Mouse (Mus musculus): ENCODE data around the gene Vps13c. TPM values are rescaled to one million over a fixed set of nuclear protein-coding genes. Genes with fewer than 3 reads are reported as not detected.

Gene Vps13c
- 10 to 100 TPM; 50.7 to 54.9 TPM for total RNA-seq (2021)
- long read RNA-seq, partial matches to known transcripts = 1 of 2 reads
- long read RNA-seq, other reads (novel, unspliced or antisense) = 1 of 2 reads

DNA sequence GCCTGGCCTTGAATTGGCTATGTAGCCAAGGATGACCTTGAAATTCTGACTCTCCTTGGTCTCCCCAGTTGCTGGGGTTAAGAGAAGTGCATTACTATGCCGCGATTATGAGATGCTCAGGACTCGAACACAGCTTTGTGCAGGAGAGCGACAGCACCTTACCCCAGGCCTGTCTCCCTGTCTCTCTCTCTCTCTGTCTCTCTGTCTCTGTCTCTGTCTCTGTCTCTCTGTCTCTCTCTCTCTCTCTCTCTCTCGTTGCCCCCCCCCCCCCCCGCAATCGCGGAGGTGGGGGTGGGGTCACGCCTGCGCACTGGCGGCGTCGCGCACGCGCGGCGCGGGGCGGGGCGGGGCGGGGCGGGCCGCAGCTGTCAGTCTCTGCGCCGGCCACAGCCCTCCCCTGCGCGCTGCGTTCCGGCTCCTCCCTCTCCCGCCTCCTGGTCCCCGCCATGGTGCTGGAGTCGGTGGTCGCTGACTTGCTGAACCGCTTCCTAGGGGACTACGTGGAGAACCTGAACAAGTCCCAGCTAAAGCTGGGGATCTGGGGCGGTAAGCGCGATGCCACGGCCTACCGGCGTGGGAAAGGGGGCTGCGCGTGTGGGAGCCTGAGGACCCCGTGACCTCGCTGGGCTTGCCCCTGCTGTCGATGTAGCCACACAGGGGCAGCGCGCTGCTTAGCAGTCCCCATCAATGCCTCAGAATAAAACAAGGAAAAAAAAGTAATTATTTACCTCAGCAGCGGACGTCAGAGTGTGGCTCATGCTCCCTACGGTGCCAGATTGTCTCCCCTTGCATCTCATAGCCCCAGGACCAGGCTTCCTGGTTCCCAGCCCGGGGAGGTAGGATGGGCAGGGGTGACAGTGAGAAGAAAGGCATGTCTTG lies at the start of gene Vps13c:
Gene Vps13c, plus strand, starts transcription at position 416 of the 879 bp plus-strand sequence.
- peak; percentile 81 to 87 for DNase-seq (ENCODE audit: low spot score in 2 of 2)

DNA sequence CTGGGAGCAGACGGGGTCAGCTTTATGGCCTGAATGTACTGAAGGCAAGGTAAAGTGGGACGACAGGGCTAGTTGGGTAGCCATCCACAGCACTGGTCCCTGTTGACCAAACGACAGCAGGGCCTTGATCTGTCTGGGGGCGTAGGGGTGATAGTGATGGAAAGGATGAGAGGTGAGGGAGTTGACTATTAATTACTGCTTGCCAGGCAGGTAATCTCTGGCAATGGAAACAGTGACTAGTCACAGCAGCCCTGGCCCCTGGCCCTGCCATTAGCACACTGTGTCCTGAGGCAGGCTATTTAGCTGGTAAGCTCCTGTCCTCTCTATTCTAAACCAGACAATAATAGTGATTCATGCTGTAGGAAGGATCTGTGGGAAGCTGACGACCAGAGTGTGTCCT lies 47.8 kb upstream of the Vps13c start:
- no peak for DNase-seq (ENCODE audit: low spot score in 2 of 2)

DNA sequence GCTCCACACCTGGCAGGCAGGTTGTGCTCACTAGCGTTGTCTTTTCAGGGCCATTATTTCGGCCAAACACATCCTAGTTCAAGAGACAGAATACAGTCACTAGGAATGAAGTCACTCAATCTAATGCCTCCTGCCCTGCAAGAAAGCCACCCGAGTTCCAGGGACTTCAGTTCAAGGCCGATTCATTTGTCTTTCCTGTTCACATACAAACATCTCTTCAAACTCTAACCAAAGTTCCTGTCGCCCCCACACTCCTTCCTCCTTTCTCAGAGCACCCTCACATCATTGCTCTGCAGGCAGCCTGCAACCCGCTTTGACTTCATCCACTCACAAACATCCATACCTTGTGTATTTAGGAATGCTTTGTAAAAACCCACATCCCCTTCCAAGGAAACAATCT lies 46.7 kb upstream of the Vps13c start:
- no peak for DNase-seq (ENCODE audit: low spot score in 2 of 2)

- DNase-seq (ENCODE audit: low spot score in 2 of 2) = no peak
These were observed 46.0 kb upstream of the Vps13c start for GRCm38 (mm10) chr9:67794216-67794615.

DNA sequence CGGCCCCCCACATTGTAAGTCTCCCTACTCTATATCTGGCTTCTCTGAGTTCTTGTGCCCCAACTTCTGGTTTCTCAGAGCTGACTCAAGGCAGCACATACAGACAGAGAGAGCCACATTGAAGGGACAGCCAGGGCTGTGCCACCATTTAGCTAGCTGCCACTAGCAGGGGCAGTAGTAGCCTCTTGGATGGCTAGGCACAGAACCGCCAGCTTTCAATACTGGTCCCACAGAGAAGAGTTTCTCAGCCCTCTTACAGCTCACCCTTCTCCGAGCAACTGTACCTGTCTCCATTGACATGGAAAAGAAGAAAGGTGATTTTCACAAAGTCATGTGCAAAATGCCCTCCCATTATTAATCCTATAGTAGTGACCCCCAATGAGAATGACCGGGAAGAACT lies 45.5 kb upstream of the Vps13c start:
- DNase-seq (ENCODE audit: low spot score in 2 of 2) = no peak

- peak; percentile 72 to 74 for DNase-seq (ENCODE audit: low spot score in 2 of 2)
These were observed 45.0 kb upstream of the Vps13c start for GRCm38 (mm10) chr9:67795205-67795675.

DNA sequence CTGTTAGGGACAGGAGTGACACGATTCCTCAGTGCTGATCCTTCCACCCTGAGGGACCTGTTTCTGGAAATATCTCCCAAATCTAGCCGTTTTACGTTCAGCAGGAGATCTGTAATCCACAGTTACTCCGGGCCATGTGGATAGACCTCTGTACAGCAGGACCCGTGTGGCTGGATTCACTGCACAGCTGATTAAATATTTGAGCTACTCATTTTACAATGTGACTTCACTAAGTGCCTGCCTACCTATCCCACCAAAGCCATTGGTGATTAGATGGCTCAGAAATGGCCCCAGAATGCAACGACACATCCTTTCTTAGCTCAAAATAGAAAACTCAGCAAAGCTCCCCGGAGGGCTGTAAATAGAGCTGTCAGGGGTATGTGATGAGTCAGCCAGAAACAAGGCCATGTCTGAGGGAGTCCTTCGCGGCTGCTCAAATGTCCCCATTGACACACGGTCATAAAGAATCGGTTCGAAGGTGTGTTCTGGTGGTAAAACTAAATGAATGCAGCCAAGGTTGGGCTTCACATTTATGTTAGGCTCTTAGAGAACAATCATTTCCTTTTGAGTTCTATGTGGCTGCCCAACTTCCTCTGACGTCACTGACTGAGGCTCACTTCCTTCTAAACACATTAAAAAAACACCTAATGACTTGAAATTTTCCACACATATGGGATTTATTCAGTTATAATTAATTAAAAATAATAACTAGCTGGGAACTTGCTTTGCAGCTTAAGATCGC lies 40.9 kb upstream of the Vps13c start:
- DNase-seq (ENCODE audit: low spot score in 2 of 2) = no peak

GRCm38 (mm10) chr9:67802241-67802640 lies 38.0 kb upstream of the Vps13c start:
- peak; percentile 63 to 69 for DNase-seq (ENCODE audit: low spot score in 2 of 2)

- no peak for DNase-seq (ENCODE audit: low spot score in 2 of 2)
These were observed 33.2 kb upstream of the Vps13c start for GRCm38 (mm10) chr9:67807000-67807399.

DNA sequence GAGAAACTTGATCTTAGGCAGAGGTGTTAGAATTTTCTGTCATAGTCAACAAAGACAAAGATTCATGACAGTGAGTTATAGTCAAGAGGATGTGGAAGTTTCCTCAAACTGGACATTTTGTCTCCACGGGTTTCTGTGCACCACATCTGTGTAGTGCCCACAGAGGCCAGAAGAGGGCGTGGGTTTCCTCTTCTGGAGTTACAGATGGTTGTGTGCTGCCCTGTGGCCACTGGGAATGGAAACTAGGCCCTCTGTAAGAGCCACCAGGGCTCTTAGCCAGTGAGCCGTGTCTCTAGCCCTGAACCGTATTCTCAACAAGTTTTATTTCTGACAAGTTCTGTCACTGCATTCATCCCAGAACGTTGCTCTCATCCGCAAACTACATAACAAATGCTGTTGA lies 29.7 kb upstream of the Vps13c start:
- no peak for DNase-seq (ENCODE audit: low spot score in 2 of 2)

- DNase-seq (ENCODE audit: low spot score in 2 of 2) = no peak
These were observed 29.1 kb upstream of the Vps13c start for GRCm38 (mm10) chr9:67811116-67811515.

DNA sequence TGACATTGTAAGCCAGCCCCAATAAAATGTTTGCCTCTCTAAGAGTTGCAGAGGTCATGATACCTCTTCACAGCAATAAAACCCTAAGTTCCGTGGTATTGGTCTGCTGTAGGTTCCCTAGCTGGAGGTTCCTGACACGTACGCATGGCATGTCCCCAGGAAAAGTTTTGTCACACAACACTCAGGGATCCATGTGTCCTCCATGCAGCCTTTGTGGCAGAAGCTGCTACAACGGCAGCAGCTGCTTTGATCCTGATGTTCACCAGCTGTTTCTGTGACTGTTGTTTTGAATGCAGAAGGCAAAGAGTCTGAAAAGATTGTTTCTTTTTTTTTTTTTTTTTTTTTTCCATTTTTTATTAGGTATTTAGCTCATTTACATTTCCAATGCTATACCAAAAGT lies 27.0 kb upstream of the Vps13c start:
- no peak for DNase-seq (ENCODE audit: low spot score in 2 of 2)

- no peak for DNase-seq (ENCODE audit: low spot score in 2 of 2)
These were observed 26.4 kb upstream of the Vps13c start for GRCm38 (mm10) chr9:67813665-67814337.

DNA sequence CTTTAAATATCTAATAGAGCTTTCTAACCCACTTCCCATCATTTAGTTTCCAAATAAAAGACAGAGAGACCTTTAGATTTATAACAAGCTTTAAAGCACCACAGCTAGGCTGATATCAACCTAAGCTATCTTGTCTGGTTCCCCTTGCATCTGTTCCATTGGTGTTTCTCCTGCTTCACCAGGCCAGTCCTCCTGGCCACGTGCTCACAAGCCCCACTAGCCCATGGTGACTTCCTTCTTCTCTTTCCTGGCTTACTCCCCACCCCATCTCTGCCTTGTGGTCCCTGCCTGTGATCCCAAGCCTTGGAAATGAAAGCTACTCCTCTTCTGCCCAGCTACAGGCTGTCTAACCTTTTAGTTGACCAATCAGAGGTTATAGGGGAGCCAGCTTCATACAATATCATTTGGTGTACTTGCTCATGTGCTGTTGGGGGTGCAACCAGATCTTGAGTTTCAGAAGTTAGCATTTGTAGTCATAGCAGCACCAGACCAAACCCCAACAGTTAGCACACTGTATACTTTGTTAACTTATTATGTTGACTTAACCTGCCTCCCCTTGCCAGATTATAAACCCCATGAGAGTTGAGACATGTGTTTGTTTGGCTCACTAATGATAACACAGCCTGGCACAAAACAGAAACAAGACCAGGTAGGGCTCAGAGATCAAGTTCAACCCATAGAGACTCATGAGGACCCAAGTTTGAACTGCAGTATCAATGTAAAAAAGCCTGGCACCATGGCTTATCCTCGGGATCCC lies 23.8 kb upstream of the Vps13c start:
- DNase-seq (ENCODE audit: low spot score in 2 of 2) = no peak

DNA sequence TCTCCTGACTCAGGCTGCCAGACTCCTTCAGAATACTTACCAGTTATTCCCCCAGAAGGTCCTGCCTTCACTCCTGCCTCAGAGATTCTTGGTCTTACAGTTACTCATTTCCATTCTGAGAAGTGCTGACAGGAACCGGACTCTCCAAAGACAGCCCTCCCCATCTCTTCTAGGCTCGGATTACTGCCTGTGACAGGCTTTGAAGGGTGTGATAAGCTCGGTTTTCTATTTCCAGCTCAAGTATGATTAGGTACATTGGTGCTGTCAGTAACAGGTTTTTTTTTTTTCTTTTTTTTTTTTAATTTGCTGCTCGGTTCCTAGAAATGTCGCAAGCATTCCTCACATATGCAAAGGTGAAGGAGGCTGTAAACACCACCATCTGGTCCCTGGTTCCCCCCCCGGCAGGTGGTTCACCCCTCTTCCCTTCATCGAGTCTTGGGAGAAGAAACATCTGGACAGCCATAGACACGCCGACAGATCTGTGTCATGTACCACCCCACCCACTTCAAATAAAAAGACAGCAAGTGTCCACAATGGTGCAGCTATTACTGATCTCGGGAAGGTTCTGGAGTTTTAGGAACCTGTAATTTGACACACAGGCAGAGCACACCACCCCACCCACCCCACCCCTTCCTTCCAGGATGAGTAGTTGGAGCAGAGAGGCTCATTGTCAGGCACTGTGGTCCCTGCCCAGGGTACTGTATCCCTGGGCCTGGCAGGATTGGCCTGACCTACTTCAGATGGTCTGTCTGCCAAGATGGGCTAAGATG lies 22.1 kb upstream of the Vps13c start:
- DNase-seq (ENCODE audit: low spot score in 2 of 2) = no peak

DNA sequence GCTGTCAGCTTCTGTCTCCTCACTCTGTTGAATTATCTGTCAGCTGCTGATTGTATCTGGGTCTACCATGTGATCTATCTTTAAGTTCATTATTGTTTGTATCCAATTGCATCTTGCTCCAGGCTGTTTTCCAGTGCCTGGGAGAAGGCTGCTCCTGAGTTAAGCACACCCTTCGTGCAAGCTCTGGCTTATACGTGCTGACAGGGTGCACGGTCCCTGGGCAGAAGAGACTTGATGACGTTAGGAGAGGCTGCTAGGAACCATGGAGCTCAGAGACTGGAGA lies 21.6 kb upstream of the Vps13c start:
- no peak for DNase-seq (ENCODE audit: low spot score in 2 of 2)

GRCm38 (mm10) chr9:67823131-67823530 lies 17.1 kb upstream of the Vps13c start:
- no peak for DNase-seq (ENCODE audit: low spot score in 2 of 2)

- DNase-seq (ENCODE audit: low spot score in 2 of 2) = no peak
These were observed 14.7 kb upstream of the Vps13c start for GRCm38 (mm10) chr9:67825527-67825926.

GRCm38 (mm10) chr9:67828182-67828581 lies 12.0 kb upstream of the Vps13c start:
- DNase-seq (ENCODE audit: low spot score in 2 of 2) = peak; percentile 73 to 75
